Mouse (Mus musculus) activated CD4-positive, CD25-positive, alpha-beta regulatory T cell (primary cell): ENCODE measurements around the gene Echdc1. TPM values are rescaled to one million over a fixed set of nuclear protein-coding genes. Genes with fewer than 3 reads are reported as not detected.

ENCODE experiments used
- polyA plus RNA-seq, 2 experiments: library from polyadenylated mRNA; unstranded; fragments of 100-300 nt; shearing (Covaris generic); gene quantifications; one replicate each; pipeline ENCODE4 v1.2.1; 2017

Echdc1 gene
- polyA plus RNA-seq = 10 to 100 TPM; 12.9 to 17.2 TPM

GRCm38 (mm10) chr10:29313064-29313638 lies at the start of gene Echdc1:
Gene Echdc1 (plus strand): TSS chr10:29313166.

GRCm38 (mm10) chr10:29362197-29362900 lies 49.4 kb downstream of the Echdc1 start, which contains the start of gene Rnf146:
Gene Rnf146 (minus strand): TSS chr10:29362442.

Other genes with a start within 250 kb of the Echdc1 start
- gene Soga3, start 169.3 kb upstream of the Echdc1 start, polyA plus RNA-seq = not detected
- not detected for gene Gm49353, start 114.2 kb upstream of the Echdc1 start, polyA plus RNA-seq
- gene 9330159F19Rik, start 101.6 kb upstream of the Echdc1 start, polyA plus RNA-seq = under 1 TPM in 1 of 2 experiments, not detected in 1; 0.15 TPM
- 10 to 100 TPM; 69.5 to 72.5 TPM for gene Rnf146, start 49.3 kb downstream of the Echdc1 start, polyA plus RNA-seq
- under 1 TPM in 1 of 2 experiments, not detected in 1; 0.07 TPM for gene Rspo3, start 222.7 kb downstream of the Echdc1 start, polyA plus RNA-seq